Mouse (Mus musculus): ENCODE measurements at regions not wholly inside any gene's neighbourhood (a gene's known extent, or its start where the extent isn't known, plus 50 kb on each side); places are given as distances from the start of the nearest gene placed in this dataset.

GRCm38 (mm10) chr10:111740586-111741265, 231.7 kb upstream of the Krr1 start:
- DNase-seq (ENCODE audit: low read depth in 2 of 2, low spot score in 2 of 2): no peak

DNA sequence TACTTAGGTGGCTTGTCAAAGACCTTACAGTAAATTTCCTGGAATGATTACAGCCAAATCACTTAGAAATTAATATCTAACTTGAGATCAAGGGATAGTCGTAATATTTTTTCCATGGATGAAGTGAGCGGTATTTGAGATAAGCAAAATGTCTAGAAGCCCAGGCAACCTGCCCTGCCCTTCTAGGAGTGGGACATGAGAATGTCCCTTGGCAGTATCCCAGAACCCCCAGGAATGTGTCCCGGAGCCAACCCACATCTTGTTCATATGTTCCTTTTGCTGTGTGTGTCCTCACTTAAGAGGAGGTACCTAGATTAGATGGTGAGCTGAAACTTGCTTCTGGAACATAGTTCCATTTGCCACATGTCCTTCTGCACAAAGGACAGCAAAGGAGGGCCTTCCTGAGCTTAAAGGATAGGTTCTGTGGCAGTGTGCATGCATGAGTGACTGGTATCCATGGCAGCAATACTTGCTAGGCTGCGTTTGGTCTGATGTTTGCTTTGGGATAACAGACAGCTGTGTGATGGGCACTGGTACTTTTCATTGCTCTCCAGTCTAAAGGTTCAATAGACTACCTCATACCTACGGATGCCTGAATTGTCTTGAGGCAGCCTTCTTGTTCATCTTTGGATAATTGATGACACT, 231.0 kb upstream of the Krr1 start:
- no peak for DNase-seq (ENCODE audit: low read depth in 2 of 2, low spot score in 2 of 2)

DNA sequence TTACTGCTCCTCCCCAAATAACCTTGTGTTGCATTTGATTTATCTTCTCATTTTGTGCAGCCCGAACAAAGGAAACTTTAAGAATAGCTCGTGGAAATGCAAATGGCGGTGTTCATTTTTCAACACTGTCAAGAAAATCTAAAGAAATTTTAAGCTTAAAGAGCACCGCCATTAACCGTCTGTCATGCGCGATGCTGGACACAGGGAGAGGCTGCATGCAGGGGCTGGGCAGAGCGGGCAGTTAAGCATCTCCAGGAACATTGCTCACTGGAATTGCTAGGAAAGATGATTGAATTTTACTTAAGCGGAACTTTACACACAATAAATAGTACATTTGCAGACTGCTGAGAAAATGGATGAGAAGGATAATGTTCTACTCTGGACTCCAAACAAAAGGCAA, 229.2 kb upstream of the Krr1 start:
- no peak for DNase-seq (ENCODE audit: low read depth in 2 of 2, low spot score in 2 of 2)

GRCm38 (mm10) chr10:111745116-111745515, 227.3 kb upstream of the Krr1 start:
- no peak for DNase-seq (ENCODE audit: low read depth in 2 of 2, low spot score in 2 of 2)

DNA sequence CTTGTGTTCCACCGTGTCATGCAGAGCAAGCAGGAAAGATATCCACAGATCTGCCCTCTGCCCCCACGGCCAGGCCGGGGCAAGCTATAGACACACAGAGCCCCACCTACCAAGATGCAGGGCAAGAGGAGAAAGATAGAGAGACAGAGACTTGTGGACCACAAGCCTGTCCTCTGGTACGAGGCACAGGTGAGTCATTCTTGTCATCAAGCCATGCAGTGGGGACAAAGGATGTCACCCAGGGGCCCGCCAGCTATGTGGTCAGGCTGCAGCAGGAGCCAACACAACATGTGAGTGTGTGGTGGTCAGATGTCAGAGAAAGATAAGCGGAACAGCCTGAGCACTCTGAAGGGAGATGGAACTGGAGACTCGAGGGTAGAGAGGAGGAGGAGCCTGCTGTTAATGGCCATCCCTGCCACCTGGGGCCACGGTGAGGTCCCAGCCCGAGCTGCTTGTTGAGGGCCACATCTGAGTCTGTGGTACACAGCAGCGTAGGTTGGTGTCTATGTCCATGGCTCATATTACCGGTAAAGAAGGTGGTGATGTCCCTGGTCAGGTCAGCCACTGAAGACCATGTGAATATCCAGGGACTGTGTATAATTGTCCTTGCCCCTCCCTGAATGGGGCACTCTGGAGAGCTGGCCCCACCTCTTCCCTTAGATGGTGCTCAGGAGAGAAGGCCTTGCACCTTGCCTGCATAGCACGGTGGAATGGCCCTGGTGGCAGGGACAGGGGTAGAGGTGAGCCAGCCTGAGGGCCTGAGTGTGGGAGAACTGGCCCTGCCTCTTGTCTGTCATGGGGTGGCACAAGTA, 226.2 kb upstream of the Krr1 start:
- DNase-seq (ENCODE audit: low read depth in 2 of 2, low spot score in 2 of 2): no peak

DNA sequence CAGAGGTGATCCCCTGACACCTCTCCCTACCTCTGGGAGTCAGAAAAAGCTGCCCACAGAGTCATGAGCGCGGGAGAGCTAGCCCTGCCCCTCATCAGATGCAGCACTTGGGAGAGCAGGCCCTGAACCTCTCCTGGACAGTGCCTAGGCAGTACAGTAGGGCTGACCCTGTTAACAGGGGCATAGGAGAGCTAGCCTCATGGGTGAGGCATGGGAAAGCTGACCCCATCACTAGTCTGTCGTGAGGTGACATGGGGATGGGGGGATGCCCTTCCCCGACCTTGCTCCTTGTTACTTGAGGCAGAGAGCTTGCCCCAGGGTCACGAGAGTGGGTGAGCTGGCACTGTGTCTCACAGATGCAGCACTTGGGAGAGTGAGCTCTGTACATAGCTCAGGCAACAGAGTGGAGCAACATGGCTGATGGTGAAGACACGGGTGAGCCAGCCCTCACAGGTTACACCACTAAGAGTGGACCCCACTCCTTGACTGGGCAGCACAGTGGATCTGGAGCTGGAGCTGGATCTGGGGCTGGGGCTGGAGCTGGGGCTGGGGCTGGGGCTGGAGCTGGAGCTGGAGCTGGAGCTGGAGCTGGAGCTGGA, 225.5 kb upstream of the Krr1 start:
- no peak for DNase-seq (ENCODE audit: low read depth in 2 of 2, low spot score in 2 of 2)

DNA sequence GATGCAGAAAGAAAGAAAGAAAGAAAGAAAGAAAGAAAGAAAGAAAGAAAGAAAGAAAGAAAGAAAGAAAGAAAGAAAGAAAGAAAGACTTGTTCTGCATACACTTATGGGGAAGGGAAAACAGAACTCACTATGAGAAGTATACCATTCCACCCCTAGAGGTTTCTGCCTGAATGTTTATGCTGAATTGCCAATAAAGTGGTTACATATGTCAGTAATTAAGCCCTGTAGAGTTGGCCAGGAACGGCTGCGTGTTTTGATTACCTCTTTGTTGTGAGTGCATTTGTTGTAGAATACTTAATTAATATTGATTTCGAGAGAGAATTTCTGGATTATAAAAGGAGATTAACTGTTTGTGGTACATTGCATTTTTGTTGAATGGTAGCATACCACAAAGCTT, 224.0 kb upstream of the Krr1 start:
- no peak for DNase-seq (ENCODE audit: low read depth in 2 of 2, low spot score in 2 of 2)

GRCm38 (mm10) chr10:111753646-111754045, 218.8 kb upstream of the Krr1 start:
- no peak for DNase-seq (ENCODE audit: low read depth in 2 of 2, low spot score in 2 of 2)

DNA sequence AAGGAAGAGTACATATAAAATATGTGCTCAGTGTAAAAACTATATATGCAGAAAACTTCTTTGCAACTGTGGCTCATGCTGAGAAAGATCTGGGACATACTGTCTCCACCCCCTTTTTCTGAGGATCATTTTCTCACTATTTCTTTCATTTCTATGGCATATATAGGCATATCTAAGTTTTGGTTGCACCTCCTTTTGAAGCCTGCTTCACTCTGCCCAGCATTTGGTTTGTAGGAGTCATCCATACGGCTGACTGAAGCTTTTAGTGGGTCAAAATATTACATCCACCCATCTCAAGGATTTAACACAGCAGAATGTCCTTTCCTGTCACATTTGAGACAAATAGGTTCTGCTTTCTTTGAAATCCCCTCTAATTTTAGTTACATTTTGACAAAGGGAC, 216.5 kb upstream of the Krr1 start:
- DNase-seq (ENCODE audit: low read depth in 2 of 2, low spot score in 2 of 2): no peak

GRCm38 (mm10) chr10:111756528-111756927, 215.9 kb upstream of the Krr1 start:
- DNase-seq (ENCODE audit: low read depth in 2 of 2, low spot score in 2 of 2): no peak

GRCm38 (mm10) chr10:111757689-111758088, 214.8 kb upstream of the Krr1 start:
- no peak for DNase-seq (ENCODE audit: low read depth in 2 of 2, low spot score in 2 of 2)

- no peak for DNase-seq (ENCODE audit: low read depth in 2 of 2, low spot score in 2 of 2)
Observed at GRCm38 (mm10) chr10:111759505-111759904, 213.0 kb upstream of the Krr1 start.

DNA sequence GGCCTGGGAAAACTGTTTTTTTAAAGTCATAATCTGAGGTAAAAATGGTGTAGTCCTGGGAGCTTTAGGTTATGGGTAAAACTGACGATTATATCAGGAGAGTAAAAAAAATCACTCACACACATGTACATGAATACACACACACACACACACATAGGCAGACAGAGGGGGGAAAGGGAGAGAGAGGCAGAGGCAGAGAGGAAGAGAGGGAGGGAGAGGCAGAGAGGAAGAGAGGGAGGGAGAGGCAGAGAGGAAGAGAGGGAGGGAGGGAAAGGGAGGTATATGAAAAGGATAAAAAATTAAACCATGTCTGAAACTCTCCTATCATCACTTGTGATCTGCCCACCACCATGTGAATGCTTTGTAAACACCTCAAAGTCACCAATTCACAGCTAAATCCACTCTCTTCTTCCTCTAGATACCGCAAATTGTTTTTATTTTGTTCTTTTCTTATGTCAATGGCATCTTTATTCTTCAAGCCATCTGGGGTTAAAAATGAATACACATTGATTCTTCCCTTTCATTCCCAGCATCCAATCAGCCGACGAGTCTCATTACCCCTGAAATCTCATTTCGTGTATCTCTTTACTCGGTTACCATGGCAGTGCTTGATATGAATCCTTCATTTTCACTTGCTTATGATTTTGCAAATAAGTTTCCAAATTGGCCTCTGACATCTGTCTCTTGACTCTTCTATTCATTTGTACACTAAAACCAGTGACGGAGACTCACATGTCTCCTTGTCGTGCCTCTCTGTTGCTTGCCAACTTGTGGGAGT, 209.5 kb upstream of the Krr1 start:
- no peak for DNase-seq (ENCODE audit: low read depth in 2 of 2, low spot score in 2 of 2)

GRCm38 (mm10) chr10:111767011-111767720, 205.3 kb upstream of the Krr1 start:
- no peak for DNase-seq (ENCODE audit: low read depth in 2 of 2, low spot score in 2 of 2)

- DNase-seq (ENCODE audit: low read depth in 2 of 2, low spot score in 2 of 2): no peak
Observed at GRCm38 (mm10) chr10:111767813-111768455, 204.5 kb upstream of the Krr1 start.

DNA sequence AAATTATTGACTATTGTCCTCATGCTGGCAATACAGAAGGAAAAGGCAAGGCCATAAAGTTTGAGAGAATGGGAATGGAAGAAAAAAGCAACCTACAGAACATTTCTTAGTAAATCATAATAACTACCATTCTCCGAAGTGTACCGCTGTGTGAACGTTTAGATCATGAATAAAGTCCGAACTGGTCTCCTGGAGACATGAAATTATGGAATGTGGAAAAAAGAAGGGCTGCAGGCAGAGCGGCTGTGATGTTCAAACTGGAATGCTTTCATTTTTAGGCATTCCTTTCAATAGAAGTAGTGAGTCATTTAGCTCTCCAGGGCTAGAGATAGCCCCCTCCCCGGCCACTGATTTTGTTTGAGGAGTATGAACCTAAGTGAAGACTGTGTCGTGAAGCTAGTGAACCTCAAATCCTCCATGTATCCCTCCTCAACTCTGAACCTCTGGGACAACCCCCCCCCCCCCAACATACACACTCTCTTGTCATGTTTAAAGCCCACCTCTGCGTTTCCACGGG, 202.9 kb upstream of the Krr1 start:
- DNase-seq (ENCODE audit: low read depth in 2 of 2, low spot score in 2 of 2): no peak

DNA sequence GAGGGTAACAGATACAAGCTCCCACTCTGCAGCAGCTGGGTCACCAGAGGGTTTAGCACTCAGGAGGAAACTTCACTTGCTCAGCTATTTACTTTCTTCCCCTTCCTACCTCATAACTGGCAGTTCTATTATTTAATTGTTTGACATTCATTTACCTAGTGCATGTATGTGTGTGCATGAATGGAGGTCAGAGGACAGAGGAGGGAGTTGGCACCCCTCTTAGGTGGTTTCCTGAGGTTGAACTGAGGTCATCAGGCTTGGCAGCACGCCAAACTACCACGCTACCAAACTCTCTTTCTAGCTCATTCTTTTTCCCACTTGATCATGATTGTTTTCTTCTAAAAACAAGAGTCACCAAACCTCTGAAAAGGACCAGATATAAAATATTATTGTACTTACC, 202.4 kb upstream of the Krr1 start:
- DNase-seq (ENCODE audit: low read depth in 2 of 2, low spot score in 2 of 2): no peak

DNA sequence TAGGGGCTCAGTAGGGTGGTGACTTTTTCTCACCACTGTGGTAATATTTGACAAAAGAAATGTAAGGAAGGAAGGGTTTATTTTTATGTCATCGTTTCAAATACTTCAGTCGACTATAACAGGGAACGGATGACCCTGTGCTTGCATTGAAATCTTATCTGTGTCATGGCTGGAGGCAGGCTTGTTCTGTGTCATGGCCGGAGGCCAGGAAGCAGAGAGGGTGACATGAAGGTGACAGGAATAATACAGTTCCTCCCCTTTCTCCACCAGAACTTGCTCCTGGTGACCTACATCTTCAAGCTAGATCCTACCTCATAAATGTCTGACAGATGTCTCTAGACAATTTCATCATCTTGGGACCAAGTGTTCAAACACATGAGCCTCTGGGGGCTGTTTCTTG, 201.5 kb upstream of the Krr1 start:
- no peak for DNase-seq (ENCODE audit: low read depth in 2 of 2, low spot score in 2 of 2)

DNA sequence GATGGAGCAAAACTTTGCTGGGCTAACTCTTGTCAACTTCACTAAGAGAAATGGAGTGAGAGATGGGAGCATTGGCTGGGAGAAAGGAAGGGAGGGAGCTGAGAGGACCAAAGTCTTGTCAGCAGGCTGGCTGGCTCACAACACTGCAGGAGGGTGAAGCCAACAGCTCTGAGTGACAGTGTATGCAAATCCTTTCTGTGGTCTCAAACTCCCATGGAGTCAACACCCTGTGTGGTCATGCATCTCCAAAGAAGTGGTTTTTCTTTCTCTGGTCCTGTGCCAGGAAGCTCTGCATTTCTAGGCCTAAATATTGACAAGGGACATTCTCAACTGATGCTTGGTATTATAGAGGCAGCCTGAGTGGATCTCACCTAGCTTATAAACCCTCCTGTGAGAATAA, 194.9 kb upstream of the Krr1 start:
- no peak for DNase-seq (ENCODE audit: low read depth in 2 of 2, low spot score in 2 of 2)

DNA sequence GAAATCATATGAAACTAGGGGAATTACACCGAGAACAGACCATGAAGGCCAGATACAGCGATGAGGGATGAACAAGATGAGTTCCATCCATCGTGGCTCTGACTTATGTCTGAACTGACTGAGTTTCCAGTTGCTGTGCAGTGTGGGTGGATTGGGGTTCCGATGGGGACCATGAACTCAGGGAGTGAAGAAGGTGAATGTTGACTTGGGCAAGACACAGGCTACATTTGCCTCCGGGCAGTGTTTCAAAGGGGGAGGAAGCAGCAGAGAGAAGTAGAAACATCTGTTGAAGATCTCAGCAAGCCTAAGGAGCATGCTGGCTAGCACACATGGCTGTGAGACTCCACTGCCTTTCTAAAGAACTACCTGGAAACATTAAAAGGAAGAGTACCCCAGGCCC, 194.4 kb upstream of the Krr1 start:
- DNase-seq (ENCODE audit: low read depth in 2 of 2, low spot score in 2 of 2): no peak
